Mouse (Mus musculus) small intestine, adult 2 months (tissue): Measurements from ENCODE around the gene Igflr1.

Source experiments
- CTCF ChIP-seq: fragments of 200-500 bp; IDR thresholded peaks from 2 replicates; pipeline ENCODE4 v1.5.1; 2012; ENCODE audit warnings: low read depth, mild to moderate bottlenecking, control low read depth, inconsistent platforms, low read length, moderate library complexity, mixed read lengths; ENCODE audit not compliant: insufficient replicate concordance, insufficient read length; ENCODE audit errors: extremely low read depth
- POLR2A ChIP-seq: fragments of 200-500 bp; IDR thresholded peaks from 2 replicates; pipeline ENCODE4 v1.6.1; 2012; ENCODE audit warnings: low read depth, mild to moderate bottlenecking, control low read depth, inconsistent platforms, low read length, moderate library complexity

DNA sequence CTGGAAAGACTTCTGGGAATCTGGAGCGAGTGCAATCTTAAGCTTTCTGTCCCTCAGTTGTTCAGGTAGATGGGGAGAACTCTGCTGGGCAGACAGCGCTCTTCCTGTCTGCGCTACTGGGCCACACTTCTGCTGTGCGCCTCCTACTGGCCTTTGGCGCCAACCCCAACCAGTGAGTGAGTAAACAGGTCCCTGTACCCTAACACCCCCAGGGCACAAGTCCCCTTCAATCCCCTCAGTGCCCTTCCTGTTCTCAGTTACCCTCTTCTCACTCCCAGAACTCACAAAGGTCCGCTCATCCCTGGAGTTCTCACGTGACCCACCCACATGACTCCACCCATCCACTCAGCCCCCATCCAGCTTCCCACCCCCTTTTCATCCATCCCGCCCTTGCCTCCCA lies 46.9 kb upstream of the Igflr1 start:
- no peak for TF ChIP-seq CTCF
- no peak for TF ChIP-seq POLR2A
